Mouse (Mus musculus): Measurements from ENCODE around the gene Grb10. TPM values are rescaled to one million over a fixed set of nuclear protein-coding genes. Genes with fewer than 3 reads are reported as not detected.

Gene Grb10
- polyA plus RNA-seq (2015; fragmentation: Nextera tagmentation; extraction: Ambion mirVana): 313 and 347 TPM in 2 replicates

GRCm38 (mm10) chr11:12038470-12038985 lies at the start of gene Grb10:
Gene Grb10 (minus strand): TSS chr11:12038683.
- Histone ChIP-seq H3K4me3 (replicated peaks) (peak within 1 kb of the TSS; percentile 61), H3K27ac (peak within 1 kb of the TSS; percentile 84), H3K9me3 (no peaks in the 10 kb centered on the region), H3K27me3 (replicated peaks) (peaks cover 51% of the 10 kb centered on the region), H3K4me1 (replicated peaks) (no peaks in the 10 kb centered on the region), H3K4me2 (replicated peaks) (peak within 1 kb of the TSS; percentile 62), H3K36me3 (no peaks in the 10 kb centered on the region), H3K9ac (peak within 1 kb of the TSS; percentile 63)
- WGBS: 28% methylated on average over 10 of the region's 10 CpGs
- ATAC-seq: no peak

GRCm38 (mm10) chr11:12081638-12082037 lies 43.2 kb upstream of the Grb10 start:
- H3K9me3 ChIP-seq: no peaks in the 10 kb centered on the region
- H3K4me1 ChIP-seq (replicated peaks): no peaks in the 10 kb centered on the region
- 85% methylated on average over 3 of the region's 3 CpGs for WGBS
- H3K4me3 ChIP-seq (replicated peaks): no peak overlapping the region
- no peaks in the 10 kb centered on the region for H3K27me3 ChIP-seq (replicated peaks)
- H3K27ac ChIP-seq: no peak overlapping the region
- no peak for ATAC-seq
- no peak overlapping the region for H3K9ac ChIP-seq
- no peak overlapping the region for H3K4me2 ChIP-seq (replicated peaks)
- H3K36me3 ChIP-seq: no peaks in the 10 kb centered on the region

DNA sequence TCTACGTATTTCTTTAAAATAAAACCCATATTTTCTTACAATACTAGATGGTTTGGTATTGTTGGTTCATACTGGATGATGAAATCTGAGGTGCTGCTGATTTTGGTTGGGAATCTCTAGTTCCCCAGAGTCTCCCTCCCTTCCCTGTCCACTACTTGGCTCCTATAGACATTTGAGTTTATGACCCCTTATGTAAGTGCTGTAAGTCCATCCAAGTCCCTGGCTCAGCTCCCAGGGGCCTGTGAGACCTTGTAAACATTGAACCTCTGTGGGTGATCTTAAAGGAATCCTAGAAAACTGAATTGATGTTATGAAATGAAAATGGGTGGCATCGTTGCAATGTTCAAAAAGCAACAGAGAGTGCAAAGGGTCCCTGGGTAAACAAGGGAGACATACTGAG lies 40.7 kb upstream of the Grb10 start:
- Histone ChIP-seq H3K9ac (no peak overlapping the region), H3K9me3 (no peaks in the 10 kb centered on the region), H3K27ac (no peak overlapping the region), H3K4me3 (replicated peaks) (no peak overlapping the region), H3K27me3 (replicated peaks) (no peaks in the 10 kb centered on the region), H3K4me1 (replicated peaks) (no peaks in the 10 kb centered on the region), H3K36me3 (no peaks in the 10 kb centered on the region), H3K4me2 (replicated peaks) (no peak overlapping the region)
- WGBS: 80% methylated on average over 2 of the region's 2 CpGs
- no peak for ATAC-seq

DNA sequence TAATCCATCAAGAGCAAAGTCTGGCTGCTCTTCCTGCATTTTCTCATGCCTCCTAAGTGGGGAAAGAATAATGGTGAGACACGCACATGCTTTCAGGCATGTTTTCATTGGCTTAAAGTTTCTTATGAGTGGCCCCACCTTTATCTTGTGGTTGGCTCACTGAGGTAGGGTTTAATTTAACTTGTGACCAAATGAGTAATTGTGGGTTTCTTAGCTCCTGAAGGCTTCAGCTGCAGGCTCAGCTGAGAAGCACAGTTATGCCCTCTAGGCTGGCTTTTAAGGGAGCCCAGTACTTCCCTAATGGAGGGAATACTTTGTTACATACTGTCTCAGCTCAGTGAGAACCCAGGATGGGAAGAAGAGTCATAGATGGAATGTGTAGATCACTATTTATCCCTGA lies 37.0 kb upstream of the Grb10 start:
- Histone ChIP-seq H3K9ac (no peak overlapping the region), H3K4me2 (replicated peaks) (no peak overlapping the region), H3K27me3 (replicated peaks) (no peaks in the 10 kb centered on the region), H3K27ac (no peak overlapping the region), H3K36me3 (no peaks in the 10 kb centered on the region), H3K9me3 (no peaks in the 10 kb centered on the region), H3K4me3 (replicated peaks) (no peak overlapping the region), H3K4me1 (replicated peaks) (no peaks in the 10 kb centered on the region)
- 93% methylated on average over 1 of the region's 1 CpGs for WGBS
- no peak for ATAC-seq

- 85% methylated on average over 6 of the region's 6 CpGs for WGBS
- no peak overlapping the region for H3K9ac ChIP-seq
Measured at GRCm38 (mm10) chr11:12073394-12074226, 35.1 kb upstream of the Grb10 start.

GRCm38 (mm10) chr11:12072322-12072721 lies 33.8 kb upstream of the Grb10 start:
- no peak overlapping the region for H3K27ac ChIP-seq
- H3K27me3 ChIP-seq (replicated peaks): no peaks in the 10 kb centered on the region
- no peaks in the 10 kb centered on the region for H3K4me1 ChIP-seq (replicated peaks)
- H3K9me3 ChIP-seq: no peaks in the 10 kb centered on the region
- no peak overlapping the region for H3K4me3 ChIP-seq (replicated peaks)
- WGBS: 82% methylated on average over 3 of the region's 3 CpGs
- ATAC-seq: no peak
- H3K36me3 ChIP-seq: no peaks in the 10 kb centered on the region
- no peak overlapping the region for H3K9ac ChIP-seq
- no peak overlapping the region for H3K4me2 ChIP-seq (replicated peaks)

More at GRCm38 (mm10) chr11:12073394-12074226, 35.1 kb upstream of the Grb10 start:
- Histone ChIP-seq H3K36me3 (no peaks in the 10 kb centered on the region), H3K9me3 (no peaks in the 10 kb centered on the region), H3K27me3 (replicated peaks) (no peaks in the 10 kb centered on the region), H3K4me2 (replicated peaks) (no peak overlapping the region), H3K27ac (no peak overlapping the region), H3K4me1 (replicated peaks) (no peaks in the 10 kb centered on the region), H3K4me3 (replicated peaks) (no peak overlapping the region)
- no peak for ATAC-seq

GRCm38 (mm10) chr11:12059005-12059404 lies 20.5 kb upstream of the Grb10 start:
- no peak overlapping the region for H3K4me2 ChIP-seq (replicated peaks)
- no peaks in the 10 kb centered on the region for H3K4me1 ChIP-seq (replicated peaks)
- 69% methylated on average over 4 of the region's 4 CpGs for WGBS
- 0 out of 2 replicates have a peak, but pooled peaks cover 7% of the 10 kb centered on the region for H3K27me3 ChIP-seq (replicated peaks)
- H3K4me3 ChIP-seq (replicated peaks): no peak overlapping the region
- no peak overlapping the region for H3K27ac ChIP-seq
- H3K9me3 ChIP-seq: no peaks in the 10 kb centered on the region
- H3K9ac ChIP-seq: no peak overlapping the region
- no peaks in the 10 kb centered on the region for H3K36me3 ChIP-seq
- ATAC-seq: no peak

GRCm38 (mm10) chr11:12048547-12049327 lies 10.3 kb upstream of the Grb10 start:
- H3K9me3 ChIP-seq: no peaks in the 10 kb centered on the region
- H3K27me3 ChIP-seq (replicated peaks): 0 out of 2 replicates have a peak, but pooled peaks cover 3% of the 10 kb centered on the region
- no peak overlapping the region for H3K27ac ChIP-seq
- no peak overlapping the region for H3K4me3 ChIP-seq (replicated peaks)
- no peak overlapping the region for H3K9ac ChIP-seq
- 52% methylated on average over 2 of the region's 2 CpGs for WGBS
- H3K4me2 ChIP-seq (replicated peaks): no peak overlapping the region
- H3K4me1 ChIP-seq (replicated peaks): no peaks in the 10 kb centered on the region
- H3K36me3 ChIP-seq: no peaks in the 10 kb centered on the region
- no peak for ATAC-seq

DNA sequence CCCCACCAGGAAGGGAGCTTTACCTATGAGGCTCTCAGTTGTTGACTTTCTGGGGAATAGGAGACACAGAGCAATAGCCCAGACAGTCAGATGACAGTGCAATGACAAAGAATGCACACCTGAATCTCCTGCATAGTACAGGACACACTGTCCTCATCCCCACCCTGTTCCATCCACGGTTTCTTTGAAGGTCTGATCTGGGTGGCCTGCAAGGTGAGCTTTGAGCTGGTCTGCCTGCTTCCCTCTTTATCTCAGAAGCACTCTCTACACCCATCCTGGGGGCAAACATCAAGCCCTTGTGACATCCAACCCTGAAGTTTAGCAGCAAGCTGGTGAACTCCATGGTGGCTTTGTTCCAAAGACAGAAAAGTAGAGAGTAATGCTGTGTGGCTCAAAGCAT lies 9.7 kb upstream of the Grb10 start:
- H3K9me3 ChIP-seq: no peaks in the 10 kb centered on the region
- no peak overlapping the region for H3K4me3 ChIP-seq (replicated peaks)
- H3K4me1 ChIP-seq (replicated peaks): no peaks in the 10 kb centered on the region
- H3K9ac ChIP-seq: no peak overlapping the region
- no peak overlapping the region for H3K27ac ChIP-seq
- no peaks in the 10 kb centered on the region for H3K36me3 ChIP-seq
- ATAC-seq: no peak
- H3K4me2 ChIP-seq (replicated peaks): no peak overlapping the region
- H3K27me3 ChIP-seq (replicated peaks): peaks cover 3% of the 10 kb centered on the region; the same call in 1 of the 2 replicates
- 79% methylated on average over 1 of the region's 1 CpGs for WGBS

GRCm38 (mm10) chr11:12044245-12044644 lies 5.8 kb upstream of the Grb10 start:
- no peak overlapping the region for H3K27ac ChIP-seq
- peaks cover 23% of the 10 kb centered on the region for H3K27me3 ChIP-seq (replicated peaks)
- H3K9me3 ChIP-seq: no peaks in the 10 kb centered on the region
- H3K4me2 ChIP-seq (replicated peaks): no peak overlapping the region
- no peaks in the 10 kb centered on the region for H3K36me3 ChIP-seq
- ATAC-seq: no peak
- H3K9ac ChIP-seq: no peak overlapping the region
- no peaks in the 10 kb centered on the region for H3K4me1 ChIP-seq (replicated peaks)
- no peak overlapping the region for H3K4me3 ChIP-seq (replicated peaks)
- WGBS: 55% methylated on average over 3 of the region's 3 CpGs

GRCm38 (mm10) chr11:12041787-12042186 lies 3.3 kb upstream of the Grb10 start:
- ATAC-seq: no peak
- Histone ChIP-seq H3K4me3 (replicated peaks) (no peak overlapping the region), H3K27me3 (replicated peaks) (peaks cover 29% of the 10 kb centered on the region), H3K9me3 (no peaks in the 10 kb centered on the region), H3K4me2 (replicated peaks) (no peak overlapping the region), H3K36me3 (no peaks in the 10 kb centered on the region), H3K4me1 (replicated peaks) (no peaks in the 10 kb centered on the region), H3K9ac (no peak overlapping the region), H3K27ac (no peak overlapping the region)
- WGBS: 69% methylated on average over 4 of the region's 4 CpGs

GRCm38 (mm10) chr11:12041379-12041778 lies 2.9 kb upstream of the Grb10 start:
- Histone ChIP-seq H3K9ac (no peak overlapping the region), H3K4me1 (replicated peaks) (no peaks in the 10 kb centered on the region), H3K9me3 (no peaks in the 10 kb centered on the region), H3K27me3 (replicated peaks) (peaks cover 33% of the 10 kb centered on the region), H3K4me3 (replicated peaks) (no peak overlapping the region), H3K4me2 (replicated peaks) (no peak overlapping the region), H3K27ac (no peak overlapping the region), H3K36me3 (no peaks in the 10 kb centered on the region)
- no peak for ATAC-seq
- WGBS: 81% methylated on average over 6 of the region's 6 CpGs

Data from intestine, embryonic 15.5 days (tissue).